Mouse (Mus musculus) gastrocnemius, postnatal 10 days (tissue): ENCODE data around the gene Ncoa3. TPM values are rescaled to one million over a fixed set of nuclear protein-coding genes. Genes with fewer than 3 reads are reported as not detected.

Source experiments
- DNase-seq: peaks from one replicate; pipeline ENCODE4 v3.0.0; 2021; ENCODE audit warnings: mixed read lengths
- total RNA-seq, 2 experiments: library from RNA; stranded (reverse); gene quantifications; 2 replicates each; pipeline ENCODE4 v1.2.3; 2021

Ncoa3 gene
- total RNA-seq, 2 experiments from 2014 or later = 12.2 to 17.2 TPM

- DNase-seq = no peak
Measured at GRCm38 (mm10) chr2:166002429-166002828, 10.0 kb downstream of the Ncoa3 start.

- no peak for DNase-seq
Measured at GRCm38 (mm10) chr2:166003004-166003403, 10.6 kb downstream of the Ncoa3 start.

- DNase-seq = no peak
Measured at GRCm38 (mm10) chr2:166007046-166007445, 14.6 kb downstream of the Ncoa3 start.

GRCm38 (mm10) chr2:166008558-166009392 is 16.3 kb downstream of the Ncoa3 start:
- no peak for DNase-seq

GRCm38 (mm10) chr2:166009393-166009947 is 17.0 kb downstream of the Ncoa3 start:
- DNase-seq = peak; percentile 43

GRCm38 (mm10) chr2:166010321-166010720 is 17.9 kb downstream of the Ncoa3 start:
- DNase-seq = no peak

GRCm38 (mm10) chr2:166011422-166011821 is 19.0 kb downstream of the Ncoa3 start:
- no peak for DNase-seq

- DNase-seq = no peak
Measured at GRCm38 (mm10) chr2:166012145-166012544, 19.7 kb downstream of the Ncoa3 start.

GRCm38 (mm10) chr2:166018769-166019168 is 26.3 kb downstream of the Ncoa3 start:
- DNase-seq = no peak

- DNase-seq = no peak
Measured at GRCm38 (mm10) chr2:166020026-166020425, 27.6 kb downstream of the Ncoa3 start.

- no peak for DNase-seq
Measured at GRCm38 (mm10) chr2:166021073-166021610, 28.7 kb downstream of the Ncoa3 start.

- DNase-seq = no peak
Measured at GRCm38 (mm10) chr2:166021642-166022041, 29.2 kb downstream of the Ncoa3 start.

GRCm38 (mm10) chr2:166022327-166022726 is 29.9 kb downstream of the Ncoa3 start:
- DNase-seq = no peak

GRCm38 (mm10) chr2:166024079-166024478 is 31.6 kb downstream of the Ncoa3 start:
- no peak for DNase-seq

GRCm38 (mm10) chr2:166024621-166025020 is 32.2 kb downstream of the Ncoa3 start:
- DNase-seq = no peak

GRCm38 (mm10) chr2:166025943-166026342 is 33.5 kb downstream of the Ncoa3 start:
- no peak for DNase-seq

GRCm38 (mm10) chr2:166027834-166028233 is 35.4 kb downstream of the Ncoa3 start:
- no peak for DNase-seq

GRCm38 (mm10) chr2:166029232-166029631 is 36.8 kb downstream of the Ncoa3 start:
- DNase-seq = no peak

GRCm38 (mm10) chr2:166030256-166030995 is 38.0 kb downstream of the Ncoa3 start:
- DNase-seq = no peak

- DNase-seq = peak; percentile 28
Measured at GRCm38 (mm10) chr2:166031120-166031929, 38.9 kb downstream of the Ncoa3 start.

GRCm38 (mm10) chr2:166032628-166033027 is 40.2 kb downstream of the Ncoa3 start:
- DNase-seq = no peak

GRCm38 (mm10) chr2:166034967-166035490 is 42.6 kb downstream of the Ncoa3 start:
- DNase-seq = no peak
